Mouse (Mus musculus): ENCODE measurements around the gene Clec3a. TPM values are rescaled to one million over a fixed set of nuclear protein-coding genes. Genes with fewer than 3 reads are reported as not detected.

Gene Clec3a
- polyA plus RNA-seq, 1 experiment from 2014 or later, result not detected

GRCm38 (mm10) chr8:114411421-114411820 is 6.5 kb upstream of the Clec3a start:
- ATAC-seq, result no peak
- WGBS, result 72% methylated on average over 3 of the region's 3 CpGs
- Histone ChIP-seq H3K36me3 (ENCODE audit: control insufficient read depth, insufficient read depth, low read length) (no peaks in the 10 kb centered on the region), H3K4me3 (ENCODE audit: low read length) (no peak overlapping the region), H3K9me3 (ENCODE audit: control insufficient read depth, low read length) (no peaks in the 10 kb centered on the region), H3K27ac (ENCODE audit: low read length) (no peak overlapping the region), H3K9ac (ENCODE audit: low read depth, low read length) (no peak overlapping the region), H3K27me3 (replicated peaks; ENCODE audit: control insufficient read depth, insufficient read depth, low read length) (no peaks in the 10 kb centered on the region), H3K4me1 (ENCODE audit: control insufficient read depth, insufficient read depth, low read length) (no peaks in the 10 kb centered on the region), H3K4me2 (ENCODE audit: low read depth, low read length) (no peak overlapping the region)

- Histone ChIP-seq H3K36me3 (ENCODE audit: control insufficient read depth, insufficient read depth, low read length) (no peaks in the 10 kb centered on the region), H3K4me2 (ENCODE audit: low read depth, low read length) (no peak overlapping the region), H3K27me3 (replicated peaks; ENCODE audit: control insufficient read depth, insufficient read depth, low read length) (no peaks in the 10 kb centered on the region), H3K9me3 (ENCODE audit: control insufficient read depth, low read length) (no peaks in the 10 kb centered on the region), H3K4me1 (ENCODE audit: control insufficient read depth, insufficient read depth, low read length) (no peaks in the 10 kb centered on the region), H3K9ac (ENCODE audit: low read depth, low read length) (no peak overlapping the region), H3K27ac (ENCODE audit: low read length) (no peak overlapping the region), H3K4me3 (ENCODE audit: low read length) (no peak overlapping the region)
- 78% methylated on average over 5 of the region's 5 CpGs for WGBS
- no peak for ATAC-seq
Observed at GRCm38 (mm10) chr8:114418486-114418885, 600 bp downstream of the Clec3a start.

GRCm38 (mm10) chr8:114418904-114419303 is 1.0 kb downstream of the Clec3a start:
- WGBS, result 61% methylated on average over 6 of the region's 6 CpGs
- Histone ChIP-seq H3K36me3 (ENCODE audit: control insufficient read depth, insufficient read depth, low read length) (no peaks in the 10 kb centered on the region), H3K4me1 (ENCODE audit: control insufficient read depth, insufficient read depth, low read length) (no peaks in the 10 kb centered on the region), H3K4me2 (ENCODE audit: low read depth, low read length) (no peak overlapping the region), H3K27me3 (replicated peaks; ENCODE audit: control insufficient read depth, insufficient read depth, low read length) (no peaks in the 10 kb centered on the region), H3K4me3 (ENCODE audit: low read length) (no peak overlapping the region), H3K27ac (ENCODE audit: low read length) (no peak overlapping the region), H3K9me3 (ENCODE audit: control insufficient read depth, low read length) (no peaks in the 10 kb centered on the region), H3K9ac (ENCODE audit: low read depth, low read length) (no peak overlapping the region)
- no peak for ATAC-seq

- 73% methylated on average over 4 of the region's 4 CpGs for WGBS
- Histone ChIP-seq H3K9ac (ENCODE audit: low read depth, low read length) (no peak overlapping the region), H3K36me3 (ENCODE audit: control insufficient read depth, insufficient read depth, low read length) (no peaks in the 10 kb centered on the region), H3K9me3 (ENCODE audit: control insufficient read depth, low read length) (no peaks in the 10 kb centered on the region), H3K4me1 (ENCODE audit: control insufficient read depth, insufficient read depth, low read length) (no peaks in the 10 kb centered on the region), H3K4me3 (ENCODE audit: low read length) (no peak overlapping the region), H3K27ac (ENCODE audit: low read length) (no peak overlapping the region), H3K27me3 (replicated peaks; ENCODE audit: control insufficient read depth, insufficient read depth, low read length) (no peaks in the 10 kb centered on the region), H3K4me2 (ENCODE audit: low read depth, low read length) (no peak overlapping the region)
- ATAC-seq, result no peak
Observed at GRCm38 (mm10) chr8:114421544-114421943, 3.7 kb downstream of the Clec3a start.

- no peak overlapping the region for H3K27ac ChIP-seq (ENCODE audit: low read length)
- H3K4me3 ChIP-seq (ENCODE audit: low read length), result no peak overlapping the region
- peaks cover 6% of the 10 kb centered on the region for H3K4me1 ChIP-seq (ENCODE audit: control insufficient read depth, insufficient read depth, low read length)
- H3K9me3 ChIP-seq (ENCODE audit: control insufficient read depth, low read length), result no peaks in the 10 kb centered on the region
- no peaks in the 10 kb centered on the region for H3K27me3 ChIP-seq (replicated peaks; ENCODE audit: control insufficient read depth, insufficient read depth, low read length)
- WGBS, result 8% methylated on average over 6 of the region's 6 CpGs
- ATAC-seq, result no peak
- no peaks in the 10 kb centered on the region for H3K36me3 ChIP-seq (ENCODE audit: control insufficient read depth, insufficient read depth, low read length)
- no peak overlapping the region for H3K4me2 ChIP-seq (ENCODE audit: low read depth, low read length)
- H3K9ac ChIP-seq (ENCODE audit: low read depth, low read length), result no peak overlapping the region
Observed at GRCm38 (mm10) chr8:114438236-114438635, 20.4 kb downstream of the Clec3a start.

GRCm38 (mm10) chr8:114439334-114440204 is 21.7 kb downstream of the Clec3a start, which contains the start of gene Wwox:
Gene Wwox, plus strand, starts transcription at chr8:114439655.
- Histone ChIP-seq H3K9ac (ENCODE audit: low read depth, low read length) (peak within 1 kb of the TSS; percentile 78), H3K9me3 (ENCODE audit: control insufficient read depth, low read length) (no peaks in the 10 kb centered on the region), H3K27ac (ENCODE audit: low read length) (peak within 1 kb of the TSS; percentile 64), H3K36me3 (ENCODE audit: control insufficient read depth, insufficient read depth, low read length) (no peaks in the 10 kb centered on the region), H3K4me2 (ENCODE audit: low read depth, low read length) (peak within 1 kb of the TSS; percentile 86), H3K4me3 (ENCODE audit: low read length) (peak within 1 kb of the TSS; percentile 65), H3K27me3 (replicated peaks; ENCODE audit: control insufficient read depth, insufficient read depth, low read length) (no peaks in the 10 kb centered on the region), H3K4me1 (ENCODE audit: control insufficient read depth, insufficient read depth, low read length) (peaks cover 6% of the 10 kb centered on the region)
- peak; percentile 98 for ATAC-seq
- under 1% methylated on average over 54 of the region's 54 CpGs for WGBS

GRCm38 (mm10) chr8:114440205-114440589 is 22.3 kb downstream of the Clec3a start:
- Histone ChIP-seq H3K27ac (ENCODE audit: low read length) (peak overlapping the region; percentile 64), H3K27me3 (replicated peaks; ENCODE audit: control insufficient read depth, insufficient read depth, low read length) (no peaks in the 10 kb centered on the region), H3K4me2 (ENCODE audit: low read depth, low read length) (peak overlapping the region; percentile 86), H3K9ac (ENCODE audit: low read depth, low read length) (peak overlapping the region; percentile 78), H3K4me3 (ENCODE audit: low read length) (peak overlapping the region; percentile 65), H3K4me1 (ENCODE audit: control insufficient read depth, insufficient read depth, low read length) (peaks cover 6% of the 10 kb centered on the region), H3K36me3 (ENCODE audit: control insufficient read depth, insufficient read depth, low read length) (no peaks in the 10 kb centered on the region), H3K9me3 (ENCODE audit: control insufficient read depth, low read length) (no peaks in the 10 kb centered on the region)
- WGBS, result 16% methylated on average over 5 of the region's 5 CpGs
- peak; percentile 10; the same call in 1 of the 2 replicates for ATAC-seq

- Histone ChIP-seq H3K4me1 (ENCODE audit: control insufficient read depth, insufficient read depth, low read length) (peaks cover 6% of the 10 kb centered on the region), H3K9me3 (ENCODE audit: control insufficient read depth, low read length) (no peaks in the 10 kb centered on the region), H3K9ac (ENCODE audit: low read depth, low read length) (no peak overlapping the region), H3K36me3 (ENCODE audit: control insufficient read depth, insufficient read depth, low read length) (no peaks in the 10 kb centered on the region), H3K27me3 (replicated peaks; ENCODE audit: control insufficient read depth, insufficient read depth, low read length) (no peaks in the 10 kb centered on the region), H3K27ac (ENCODE audit: low read length) (no peak overlapping the region), H3K4me2 (ENCODE audit: low read depth, low read length) (no peak overlapping the region), H3K4me3 (ENCODE audit: low read length) (no peak overlapping the region)
- WGBS, result 75% methylated on average over 4 of the region's 4 CpGs
- ATAC-seq, result no peak
Observed at GRCm38 (mm10) chr8:114441616-114442015, 23.7 kb downstream of the Clec3a start.

GRCm38 (mm10) chr8:114446884-114447283 is 29.0 kb downstream of the Clec3a start:
- Histone ChIP-seq H3K4me3 (ENCODE audit: low read length) (no peak overlapping the region), H3K9me3 (ENCODE audit: control insufficient read depth, low read length) (no peaks in the 10 kb centered on the region), H3K4me2 (ENCODE audit: low read depth, low read length) (no peak overlapping the region), H3K27ac (ENCODE audit: low read length) (no peak overlapping the region), H3K9ac (ENCODE audit: low read depth, low read length) (no peak overlapping the region), H3K36me3 (ENCODE audit: control insufficient read depth, insufficient read depth, low read length) (no peaks in the 10 kb centered on the region), H3K4me1 (ENCODE audit: control insufficient read depth, insufficient read depth, low read length) (no peaks in the 10 kb centered on the region), H3K27me3 (replicated peaks; ENCODE audit: control insufficient read depth, insufficient read depth, low read length) (no peaks in the 10 kb centered on the region)
- ATAC-seq, result no peak
- WGBS, result 72% methylated on average over 7 of the region's 7 CpGs
